Mouse (Mus musculus): ENCODE measurements around the gene Gpr62. TPM values are rescaled to one million over a fixed set of nuclear protein-coding genes. Genes with fewer than 3 reads are reported as not detected.

The Gpr62 gene
- polyA plus RNA-seq, 1 experiment, result 0.35 TPM

DNA sequence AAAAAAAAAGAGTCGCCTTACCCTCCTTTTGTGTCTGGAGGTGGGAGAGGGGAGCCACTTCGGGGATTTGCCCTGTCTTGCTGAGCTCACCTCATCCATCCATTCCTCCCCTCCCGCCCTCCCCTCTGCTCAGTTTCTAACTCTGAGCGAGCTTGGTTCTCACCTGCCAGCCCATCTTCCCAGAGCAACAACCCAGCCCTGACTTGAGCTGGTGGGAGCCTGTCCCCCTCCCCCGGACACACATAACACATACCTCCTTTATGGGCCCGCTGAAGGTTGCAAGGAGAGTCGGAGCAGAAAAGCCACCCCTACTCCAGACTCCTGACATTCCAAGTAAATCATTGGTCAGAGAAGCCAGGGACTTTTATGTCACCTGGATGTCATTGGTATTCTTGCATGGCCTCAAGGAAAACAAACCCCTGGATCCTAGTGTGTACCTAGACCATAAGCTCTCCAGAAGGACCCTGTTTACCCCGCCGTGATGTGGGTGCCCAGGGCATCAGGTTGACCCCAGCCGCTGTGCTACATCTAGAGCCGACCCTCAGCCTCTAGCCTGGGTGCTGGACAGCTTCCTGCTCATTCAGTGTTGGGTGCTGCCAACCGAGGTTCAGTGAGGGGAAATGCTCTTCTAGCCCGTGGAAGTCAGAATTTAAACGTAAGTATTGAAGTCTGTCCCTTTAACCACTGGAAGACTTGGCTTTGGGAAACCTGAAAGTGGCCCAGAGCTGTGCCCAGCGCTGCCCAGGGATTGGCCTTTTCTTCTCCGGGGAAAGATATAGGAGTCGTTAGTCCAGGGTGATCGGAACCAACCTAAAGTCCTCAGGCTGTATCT is 44.5 kb downstream of the Gpr62 start:
- no peak for DNase-seq (ENCODE audit: low read depth)

DNA sequence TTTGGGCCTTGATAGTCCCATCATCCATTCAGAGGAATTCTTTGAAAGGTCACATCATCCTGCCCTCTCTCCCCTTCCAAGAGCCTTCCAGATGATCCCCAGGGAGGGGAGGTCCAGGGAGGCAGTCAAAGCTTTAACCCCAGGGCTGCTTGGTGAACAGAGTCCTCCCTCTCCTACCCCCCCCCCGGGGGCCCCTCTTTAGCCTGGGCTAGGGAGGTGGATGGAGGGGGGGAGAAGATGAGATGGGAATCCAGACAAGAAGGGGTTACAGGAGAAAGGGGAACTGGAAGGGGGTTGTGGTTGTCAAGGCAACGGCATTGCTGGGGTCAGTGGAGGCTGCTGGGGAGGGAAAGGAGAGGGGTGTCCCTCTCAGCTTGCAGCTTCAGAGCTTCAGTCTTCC is 45.1 kb downstream of the Gpr62 start:
- no peak for DNase-seq (ENCODE audit: low read depth)

DNA sequence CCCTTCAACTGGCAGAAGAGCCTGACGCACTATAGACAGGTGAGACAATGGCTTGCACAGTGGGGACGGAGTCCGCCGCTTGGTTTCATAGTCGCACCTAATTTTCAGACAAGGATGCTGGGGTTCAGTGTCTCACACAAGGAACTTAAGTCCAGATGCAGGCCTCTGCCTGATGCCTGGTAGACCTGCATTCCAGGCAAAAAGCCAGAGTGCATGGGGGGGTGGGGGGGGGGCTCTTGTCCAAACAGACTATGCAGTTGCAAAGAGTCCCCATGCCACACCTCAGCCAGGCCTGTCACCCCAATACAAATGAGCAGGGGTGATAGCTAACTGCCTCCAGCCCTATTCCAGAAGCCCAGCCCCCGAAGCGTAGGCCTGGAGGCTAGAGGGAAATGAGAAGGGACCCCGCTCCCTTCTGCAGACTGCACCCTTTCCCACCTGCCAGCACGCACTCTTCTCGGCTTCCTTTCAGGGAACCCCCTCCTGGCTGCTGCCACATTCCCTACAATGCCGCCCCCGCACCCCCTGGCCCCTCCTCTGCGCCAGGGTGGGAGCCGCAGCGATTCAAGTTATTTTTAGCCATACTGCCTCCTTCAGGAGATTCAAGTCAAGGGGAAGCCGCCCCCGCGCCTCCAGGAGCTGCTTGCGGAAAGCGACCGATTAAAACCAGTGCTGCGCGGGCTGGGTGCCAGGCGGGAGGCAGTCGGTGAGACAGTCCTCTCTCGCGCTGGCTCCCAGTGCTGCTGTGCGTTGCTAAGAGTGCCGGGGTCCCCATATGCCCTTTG is 47.7 kb downstream of the Gpr62 start:
- DNase-seq (ENCODE audit: low read depth), result no peak

DNA sequence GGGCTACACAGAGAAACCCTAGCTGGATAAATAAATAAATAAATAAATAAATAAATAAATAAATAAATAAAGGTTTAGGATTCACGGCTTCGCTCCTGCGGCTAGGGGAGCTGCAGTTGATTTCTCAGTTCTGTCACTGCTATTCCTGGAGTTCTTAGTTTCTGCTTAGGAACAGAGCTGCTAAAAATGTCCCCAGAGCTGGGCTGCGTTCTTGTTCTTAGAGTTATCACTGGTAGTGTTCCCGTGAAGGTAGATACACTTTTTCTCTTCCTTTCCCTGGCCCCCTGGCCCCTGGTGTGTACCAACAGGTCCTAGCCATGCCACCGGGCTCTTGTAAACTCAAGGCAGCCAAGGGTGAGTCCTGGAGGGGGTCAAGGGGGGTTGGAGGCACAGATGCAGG is 48.9 kb downstream of the Gpr62 start:
- DNase-seq (ENCODE audit: low read depth), result no peak

Other genes with a start within 250 kb of the Gpr62 start
- gene Tlr9, start 243.3 kb downstream of the Gpr62 start, polyA plus RNA-seq (2012; rRNA removed), result 4.0 and 5.2 TPM in 2 replicates
- 203 and 204 TPM in 2 replicates for gene Alas1, start 217.3 kb downstream of the Gpr62 start, polyA plus RNA-seq (2012; rRNA removed)
- 5.4 and 5.6 TPM in 2 replicates for gene Poc1a, start 184.9 kb downstream of the Gpr62 start, polyA plus RNA-seq (2012; rRNA removed)
- gene Dusp7, start 97.3 kb downstream of the Gpr62 start, polyA plus RNA-seq (2012; rRNA removed), result 43.8 and 53.6 TPM in 2 replicates
- 567 and 580 TPM in 2 replicates for gene Rpl29, start 36.5 kb downstream of the Gpr62 start, polyA plus RNA-seq (2012; rRNA removed)
- gene Acy1, start 27.6 kb downstream of the Gpr62 start, polyA plus RNA-seq (2012; rRNA removed), result 14.1 and 18.7 TPM in 2 replicates
- gene Abhd14b, start 18.5 kb downstream of the Gpr62 start, polyA plus RNA-seq (2012; rRNA removed), result 133 and 140 TPM in 2 replicates
- 26.9 and 36.5 TPM in 2 replicates for gene Abhd14a, start 18.3 kb downstream of the Gpr62 start, polyA plus RNA-seq (2012; rRNA removed)
- 51.1 and 53.6 TPM in 2 replicates for gene Pcbp4, start 12.6 kb downstream of the Gpr62 start, polyA plus RNA-seq (2012; rRNA removed)
- 21.8 and 27.9 TPM in 2 replicates for gene Rrp9, start 10.0 kb upstream of the Gpr62 start, polyA plus RNA-seq (2012; rRNA removed)
- gene Parp3, start 11.0 kb upstream of the Gpr62 start, polyA plus RNA-seq (2012; rRNA removed), result 60.9 and 103 TPM in 2 replicates
- gene Iqcf1, start 34.0 kb upstream of the Gpr62 start, polyA plus RNA-seq (2012; rRNA removed), result 1.6 and 3.0 TPM in 2 replicates
- 1.8 and 2.1 TPM in 2 replicates for gene Iqcf5, start 48.6 kb upstream of the Gpr62 start, polyA plus RNA-seq (2012; rRNA removed)
- 2.6 and 4.1 TPM in 2 replicates for gene Iqcf3, start 95.7 kb upstream of the Gpr62 start, polyA plus RNA-seq (2012; rRNA removed)
- gene Iqcf4, start 105.1 kb upstream of the Gpr62 start, polyA plus RNA-seq (2012; rRNA removed), result 0.89 and 1.3 TPM in 2 replicates
- gene Iqcf6, start 160.6 kb upstream of the Gpr62 start, polyA plus RNA-seq (2012; rRNA removed), result 0.41 TPM in 1 of 2 replicates, not detected in the other
- gene Grm2, start 190.1 kb upstream of the Gpr62 start, polyA plus RNA-seq (2012; rRNA removed), result not detected in 2 replicates
- 103 and 126 TPM in 2 replicates for gene Tex264, start 220.0 kb upstream of the Gpr62 start, polyA plus RNA-seq (2012; rRNA removed)